Mouse (Mus musculus) brown adipose tissue, adult 24 weeks (tissue): ENCODE results near the gene Hsd17b7. TPM values are rescaled to one million over a fixed set of nuclear protein-coding genes. Genes with fewer than 3 reads are reported as not detected.

Experiments
- H3K27ac ChIP-seq: fragments of 200-500 bp; replicated peaks from 2 replicates; pipeline ENCODE4 v1.5.1; 2012; ENCODE audit warnings: low read depth, mild to moderate bottlenecking, low read length
- H3K4me1 ChIP-seq: fragments of 200-500 bp; 2 replicates; pipeline ENCODE4 v1.6.1; 2012; ENCODE audit warnings: low read length, mixed read lengths; ENCODE audit not compliant: control insufficient read depth, insufficient read depth, insufficient read length
- H3K4me3 ChIP-seq: fragments of 200-500 bp; 2 replicates; pipeline ENCODE4 v1.5.1; 2012; ENCODE audit warnings: low read depth, mild to moderate bottlenecking, low read length, moderate library complexity; ENCODE audit not compliant: insufficient read depth
- polyA plus RNA-seq: library from polyadenylated mRNA; stranded (reverse); fragments of >200 nt; gene quantifications from 2 replicates; pipeline ENCODE4 v1.2.4, GENCODE M21; 2012; ENCODE audit not compliant: missing spikeins, insufficient read depth, insufficient read length

The Hsd17b7 gene
- polyA plus RNA-seq, 1 experiment, result 5.5 TPM

- H3K4me1 ChIP-seq, result no peaks in the 10 kb centered on the region
- H3K4me3 ChIP-seq, result no peak overlapping the region
- H3K27ac ChIP-seq, result no peak overlapping the region
These were observed 17.5 kb downstream of the Hsd17b7 start for GRCm38 (mm10) chr1:169951561-169951960.

GRCm38 (mm10) chr1:169950651-169951050 lies 18.4 kb downstream of the Hsd17b7 start:
- no peak overlapping the region for H3K27ac ChIP-seq
- H3K4me3 ChIP-seq, result no peak overlapping the region
- no peaks in the 10 kb centered on the region for H3K4me1 ChIP-seq

- H3K4me1 ChIP-seq, result no peaks in the 10 kb centered on the region
- no peak overlapping the region for H3K4me3 ChIP-seq
- no peak overlapping the region for H3K27ac ChIP-seq
These were observed 19.1 kb downstream of the Hsd17b7 start for GRCm38 (mm10) chr1:169949981-169950380.

DNA sequence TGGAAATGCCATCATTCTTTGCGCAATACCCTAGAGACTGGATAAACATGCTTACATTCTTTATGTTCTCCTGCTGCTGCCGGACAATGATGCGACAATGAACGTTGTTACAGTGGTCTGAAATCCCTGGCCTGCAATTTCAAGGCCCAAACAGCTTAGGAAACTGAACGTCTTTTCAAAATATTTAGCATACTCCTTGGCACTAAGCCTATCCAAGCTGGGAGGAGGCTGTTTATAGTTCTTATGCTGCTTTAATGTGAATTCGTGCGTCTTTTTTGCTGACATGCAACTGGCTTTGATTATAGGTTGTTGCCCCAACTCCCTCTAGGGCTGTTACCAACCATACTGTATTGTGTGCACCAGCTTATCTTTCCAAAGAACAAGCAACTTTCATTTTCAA lies 20.2 kb downstream of the Hsd17b7 start:
- no peak overlapping the region for H3K27ac ChIP-seq
- H3K4me3 ChIP-seq, result no peak overlapping the region
- H3K4me1 ChIP-seq, result no peaks in the 10 kb centered on the region

DNA sequence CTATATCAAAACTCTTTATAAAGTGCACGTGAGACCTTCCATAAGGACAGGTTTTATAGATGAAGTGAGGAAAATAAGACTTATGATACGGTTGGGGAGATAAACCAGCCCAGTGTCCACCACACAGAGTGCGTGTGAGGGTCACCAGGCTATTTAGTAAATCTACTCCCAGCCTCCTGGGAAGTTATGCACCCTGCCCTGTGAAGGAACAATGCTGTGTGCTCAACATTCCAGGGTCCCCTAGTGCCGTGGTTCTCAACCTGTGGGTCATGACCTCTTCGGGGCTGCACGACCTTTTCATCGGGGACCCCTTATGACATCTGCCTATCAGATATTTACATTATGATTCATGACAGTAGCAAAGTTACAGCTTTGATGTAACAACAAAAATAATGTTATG lies 20.8 kb downstream of the Hsd17b7 start:
- H3K4me1 ChIP-seq, result no peaks in the 10 kb centered on the region
- H3K27ac ChIP-seq, result no peak overlapping the region
- H3K4me3 ChIP-seq, result no peak overlapping the region

DNA sequence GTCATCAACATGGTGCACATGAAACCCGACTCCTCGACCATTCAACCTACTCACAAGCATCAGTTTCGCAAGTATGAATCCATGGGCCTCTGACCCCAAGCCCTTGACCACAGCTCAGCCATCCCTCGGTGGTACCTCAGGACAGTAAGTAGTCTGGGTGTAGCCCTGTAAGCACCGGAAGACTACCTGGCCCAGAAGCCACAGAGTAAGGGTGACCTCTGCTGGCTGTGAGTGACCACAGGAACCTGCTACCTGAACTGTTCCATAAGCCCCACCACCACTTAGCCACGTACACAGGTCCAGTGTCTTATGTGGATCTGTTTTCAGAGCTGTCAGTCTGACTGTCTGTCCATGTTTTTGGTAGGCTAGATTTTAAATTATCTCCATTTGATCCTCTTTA lies 21.4 kb downstream of the Hsd17b7 start:
- no peaks in the 10 kb centered on the region for H3K4me1 ChIP-seq
- H3K4me3 ChIP-seq, result no peak overlapping the region

DNA sequence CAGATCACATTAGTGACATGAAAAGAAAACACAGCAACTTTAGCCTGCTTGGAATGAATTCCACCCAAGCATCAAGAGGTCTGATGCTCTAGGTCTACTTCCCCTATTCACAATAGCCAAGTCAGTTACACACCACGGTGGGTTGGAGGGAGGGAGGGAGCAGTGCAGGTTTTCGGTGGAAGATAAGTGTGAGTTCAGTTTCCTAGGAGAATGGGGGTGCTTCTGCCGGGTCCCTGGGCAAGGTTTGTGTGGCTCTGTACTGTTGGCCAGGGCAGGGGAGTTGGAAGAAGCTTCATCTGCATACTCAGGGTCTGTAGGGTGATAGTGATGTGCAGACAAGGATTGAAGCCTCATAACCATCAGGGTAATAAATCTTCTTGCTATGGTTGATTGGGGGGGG lies 23.0 kb downstream of the Hsd17b7 start:
- no peak overlapping the region for H3K27ac ChIP-seq
- no peaks in the 10 kb centered on the region for H3K4me1 ChIP-seq
- no peak overlapping the region for H3K4me3 ChIP-seq

More for the DNA sequence above, 21.4 kb downstream of the Hsd17b7 start:
- no peak overlapping the region for H3K27ac ChIP-seq

DNA sequence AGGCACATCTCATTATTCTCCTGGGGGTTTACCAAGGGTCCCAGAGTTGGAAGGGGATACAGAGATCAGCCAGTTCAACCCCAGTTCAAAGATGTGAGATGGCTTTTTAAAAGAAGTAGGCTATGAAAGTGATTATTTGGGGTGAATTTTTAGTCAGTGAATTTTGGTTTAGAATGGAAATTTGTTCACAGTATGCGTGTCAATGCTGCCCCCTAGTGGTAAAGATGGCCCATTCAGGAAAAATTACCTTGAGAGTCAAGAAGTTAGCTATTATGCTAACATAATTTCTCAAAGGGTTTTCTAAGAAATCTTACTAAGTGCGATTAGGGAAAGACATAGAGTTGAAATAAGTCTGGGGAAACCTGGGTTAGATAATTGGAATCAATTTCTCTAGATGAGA lies 29.7 kb downstream of the Hsd17b7 start:
- Histone ChIP-seq H3K27ac (no peak overlapping the region), H3K4me3 (no peak overlapping the region), H3K4me1 (no peaks in the 10 kb centered on the region)

DNA sequence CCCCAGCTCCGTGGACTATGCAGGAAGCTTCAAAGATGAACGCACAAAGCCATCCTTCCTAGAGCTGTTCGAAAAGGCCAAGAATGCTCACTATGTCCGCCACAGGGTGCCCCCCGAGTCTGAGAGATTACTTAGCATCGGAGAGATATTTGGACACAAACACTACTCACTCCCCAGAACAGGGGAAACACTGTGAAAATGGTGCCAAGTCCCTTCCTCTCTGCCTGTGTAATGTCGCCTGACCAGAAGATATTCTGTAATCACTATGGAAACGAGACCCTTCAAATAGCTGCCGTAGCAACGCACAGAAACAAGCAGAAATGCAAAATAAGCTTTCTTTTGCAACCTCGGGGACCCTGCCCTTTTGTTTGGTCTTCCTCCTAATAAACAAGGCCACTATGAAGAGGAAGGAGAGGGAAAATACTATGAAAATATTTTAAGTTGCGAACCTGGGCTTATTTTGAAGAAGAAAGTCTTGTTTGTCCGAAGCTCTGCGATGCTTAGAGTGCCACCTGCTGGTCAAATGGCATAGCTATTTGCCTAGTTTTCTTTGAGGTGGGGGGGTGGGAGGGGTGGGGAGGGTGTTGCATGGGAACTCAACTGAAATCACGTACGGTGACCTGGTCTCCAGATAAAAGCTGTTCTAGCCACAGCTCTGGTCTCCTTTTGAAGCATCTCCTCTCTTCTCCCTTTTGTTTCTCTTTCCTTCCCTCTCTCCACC lies 34.9 kb downstream of the Hsd17b7 start:
- no peak overlapping the region for H3K27ac ChIP-seq
- H3K4me3 ChIP-seq, result no peak overlapping the region
- no peaks in the 10 kb centered on the region for H3K4me1 ChIP-seq

- Histone ChIP-seq H3K27ac (no peak overlapping the region), H3K4me3 (no peak overlapping the region), H3K4me1 (no peaks in the 10 kb centered on the region)
These were observed 36.8 kb downstream of the Hsd17b7 start for GRCm38 (mm10) chr1:169932122-169932746.

- no peak overlapping the region for H3K4me3 ChIP-seq
- no peaks in the 10 kb centered on the region for H3K4me1 ChIP-seq
- no peak overlapping the region for H3K27ac ChIP-seq
These were observed 37.3 kb downstream of the Hsd17b7 start for GRCm38 (mm10) chr1:169931698-169932097.

GRCm38 (mm10) chr1:169928454-169928971 lies 40.5 kb downstream of the Hsd17b7 start, which contains the start of gene Ccdc190:
TSS of gene Ccdc190 (plus strand) at chr1:169928648.
- H3K4me1 ChIP-seq, result no peaks in the 10 kb centered on the region
- H3K27ac ChIP-seq, result no peak within 1 kb of the TSS
- H3K4me3 ChIP-seq, result no peak within 1 kb of the TSS

GRCm38 (mm10) chr1:169927753-169928369 lies 41.2 kb downstream of the Hsd17b7 start:
- Histone ChIP-seq H3K4me1 (no peaks in the 10 kb centered on the region), H3K27ac (no peak overlapping the region), H3K4me3 (no peak overlapping the region)

GRCm38 (mm10) chr1:169924567-169924966 lies 44.5 kb downstream of the Hsd17b7 start:
- H3K4me1 ChIP-seq, result no peaks in the 10 kb centered on the region
- no peak overlapping the region for H3K4me3 ChIP-seq
- H3K27ac ChIP-seq, result no peak overlapping the region

GRCm38 (mm10) chr1:169921710-169922211 lies 47.3 kb downstream of the Hsd17b7 start:
- H3K4me1 ChIP-seq, result no peaks in the 10 kb centered on the region
- H3K4me3 ChIP-seq, result no peak overlapping the region
- no peak overlapping the region for H3K27ac ChIP-seq
